Mouse (Mus musculus): ENCODE measurements at regions not wholly inside any gene's neighbourhood (a gene's known extent, or its start where the extent isn't known, plus 50 kb on each side); places are given as distances from the start of the nearest gene placed in this dataset.

- peak in 1 of 2 experiments; percentile 22 for DNase-seq (ENCODE audit: low read depth in 2 of 2, low spot score in 2 of 2)
Measured at GRCm38 (mm10) chr16:95820013-95820412, 118.1 kb downstream of the Ets2 start.

- DNase-seq (ENCODE audit: low read depth in 2 of 2, low spot score in 2 of 2), result peak; percentile 36 to 58
Measured at GRCm38 (mm10) chr16:95815966-95816365, 114.1 kb downstream of the Ets2 start.

GRCm38 (mm10) chr16:95815206-95815731 is 113.4 kb downstream of the Ets2 start:
- peak in 1 of 2 experiments; percentile 19 for DNase-seq (ENCODE audit: low read depth in 2 of 2, low spot score in 2 of 2)

GRCm38 (mm10) chr16:95814513-95815118 is 112.7 kb downstream of the Ets2 start:
- no peak for DNase-seq (ENCODE audit: low read depth in 2 of 2, low spot score in 2 of 2)

GRCm38 (mm10) chr16:95811092-95811491 is 109.2 kb downstream of the Ets2 start:
- no peak for DNase-seq (ENCODE audit: low read depth in 2 of 2, low spot score in 2 of 2)

- DNase-seq (ENCODE audit: low read depth in 2 of 2, low spot score in 2 of 2), result no peak
Measured at GRCm38 (mm10) chr16:95809127-95809876, 107.4 kb downstream of the Ets2 start.

GRCm38 (mm10) chr16:95806510-95806909 is 104.6 kb downstream of the Ets2 start:
- DNase-seq (ENCODE audit: low read depth in 2 of 2, low spot score in 2 of 2), result no peak

- DNase-seq (ENCODE audit: low read depth in 2 of 2, low spot score in 2 of 2), result no peak
Measured at GRCm38 (mm10) chr16:95804199-95804598, 102.3 kb downstream of the Ets2 start.

GRCm38 (mm10) chr16:95802641-95803040 is 100.8 kb downstream of the Ets2 start:
- DNase-seq (ENCODE audit: low read depth in 2 of 2, low spot score in 2 of 2), result no peak

- DNase-seq (ENCODE audit: low read depth in 2 of 2, low spot score in 2 of 2), result no peak
Measured at GRCm38 (mm10) chr16:95802207-95802606, 100.3 kb downstream of the Ets2 start.

GRCm38 (mm10) chr16:95800911-95801442 is 99.1 kb downstream of the Ets2 start:
- DNase-seq (ENCODE audit: low read depth in 2 of 2, low spot score in 2 of 2), result no peak

- peak in 1 of 2 experiments; percentile 40 for DNase-seq (ENCODE audit: low read depth in 2 of 2, low spot score in 2 of 2)
Measured at GRCm38 (mm10) chr16:95798582-95798981, 96.7 kb downstream of the Ets2 start.

GRCm38 (mm10) chr16:95798099-95798498 is 96.2 kb downstream of the Ets2 start:
- DNase-seq (ENCODE audit: low read depth in 2 of 2, low spot score in 2 of 2), result no peak

- DNase-seq (ENCODE audit: low read depth in 2 of 2, low spot score in 2 of 2), result no peak
Measured at GRCm38 (mm10) chr16:95797141-95797540, 95.3 kb downstream of the Ets2 start.

GRCm38 (mm10) chr16:95794876-95795275 is 93.0 kb downstream of the Ets2 start:
- no peak for DNase-seq (ENCODE audit: low read depth in 2 of 2, low spot score in 2 of 2)

GRCm38 (mm10) chr16:95794281-95794727 is 92.4 kb downstream of the Ets2 start:
- no peak for DNase-seq (ENCODE audit: low read depth in 2 of 2, low spot score in 2 of 2)

- DNase-seq (ENCODE audit: low read depth in 2 of 2, low spot score in 2 of 2), result no peak
Measured at GRCm38 (mm10) chr16:95790691-95791090, 88.8 kb downstream of the Ets2 start.

GRCm38 (mm10) chr16:95789548-95789947 is 87.7 kb downstream of the Ets2 start:
- DNase-seq (ENCODE audit: low read depth in 2 of 2, low spot score in 2 of 2), result no peak

GRCm38 (mm10) chr16:95781681-95782080 is 79.8 kb downstream of the Ets2 start:
- no peak for DNase-seq (ENCODE audit: low read depth in 2 of 2, low spot score in 2 of 2)

GRCm38 (mm10) chr16:95780431-95780830 is 78.6 kb downstream of the Ets2 start:
- DNase-seq (ENCODE audit: low read depth in 2 of 2, low spot score in 2 of 2), result no peak

- no peak for DNase-seq (ENCODE audit: low read depth in 2 of 2, low spot score in 2 of 2)
Measured at GRCm38 (mm10) chr16:95778845-95779722, 77.2 kb downstream of the Ets2 start.

Measured in CD8-positive naive resting alpha-beta T cell, adult 2 months (primary cell).